Mouse (Mus musculus) G1E-ER4 (cell line): ENCODE data around the gene Nos2. TPM values are rescaled to one million over a fixed set of nuclear protein-coding genes. Genes with fewer than 3 reads are reported as not detected.

Experiments
- GATA1 ChIP-seq: IDR thresholded peaks from one replicate; pipeline ENCODE4 v1.8.0; 2012; ENCODE audit warnings: low read length, inconsistent platforms
- polyA plus RNA-seq: library from polyadenylated mRNA; stranded (reverse); fragments of >175 nt; gene quantifications from 2 replicates; pipeline ENCODE4 v1.2.3, GENCODE M21; 2012

Nos2 gene
- polyA plus RNA-seq = not detected in 2 replicates

- TF ChIP-seq GATA1 = no peak
Observed at GRCm38 (mm10) chr11:78920411-78920939, at the start of gene Nos2. Gene Nos2 (plus strand): TSS chr11:78920787.

GRCm38 (mm10) chr11:78870891-78871290 lies 49.7 kb upstream of the Nos2 start:
- no peak for TF ChIP-seq GATA1

GRCm38 (mm10) chr11:78872782-78873181 lies 47.8 kb upstream of the Nos2 start:
- TF ChIP-seq GATA1 = no peak

- no peak for TF ChIP-seq GATA1
Observed at GRCm38 (mm10) chr11:78879727-78880126, 40.9 kb upstream of the Nos2 start.

- no peak for TF ChIP-seq GATA1
Observed at GRCm38 (mm10) chr11:78886693-78887092, 33.9 kb upstream of the Nos2 start.

- no peak for TF ChIP-seq GATA1
Observed at GRCm38 (mm10) chr11:78887102-78887971, 33.2 kb upstream of the Nos2 start.

GRCm38 (mm10) chr11:78889156-78889555 lies 31.4 kb upstream of the Nos2 start:
- TF ChIP-seq GATA1 = no peak

GRCm38 (mm10) chr11:78896357-78897123 lies 24.0 kb upstream of the Nos2 start:
- no peak for TF ChIP-seq GATA1

GRCm38 (mm10) chr11:78915473-78915872 lies 5.1 kb upstream of the Nos2 start:
- TF ChIP-seq GATA1 = no peak

GRCm38 (mm10) chr11:78916410-78916809 lies 4.2 kb upstream of the Nos2 start:
- no peak for TF ChIP-seq GATA1

GRCm38 (mm10) chr11:78919745-78920144 lies 842 bp upstream of the Nos2 start:
- TF ChIP-seq GATA1 = no peak

- TF ChIP-seq GATA1 = no peak
Observed at GRCm38 (mm10) chr11:78922678-78923407, 2.3 kb downstream of the Nos2 start.

- TF ChIP-seq GATA1 = no peak
Observed at GRCm38 (mm10) chr11:78924111-78924510, 3.5 kb downstream of the Nos2 start.

GRCm38 (mm10) chr11:78924916-78925315 lies 4.3 kb downstream of the Nos2 start:
- no peak for TF ChIP-seq GATA1

GRCm38 (mm10) chr11:78929345-78929744 lies 8.8 kb downstream of the Nos2 start:
- TF ChIP-seq GATA1 = no peak

- no peak for TF ChIP-seq GATA1
Observed at GRCm38 (mm10) chr11:78934307-78934706, 13.7 kb downstream of the Nos2 start.
